Mouse (Mus musculus): ENCODE data around the gene Thsd4. TPM values are rescaled to one million over a fixed set of nuclear protein-coding genes. Genes with fewer than 3 reads are reported as not detected.

Gene Thsd4
- polyA plus RNA-seq, 1 experiment, result 1.3 TPM

- Histone ChIP-seq H3K79me2 (ENCODE audit: control insufficient read depth, insufficient read depth) (no peaks in the 10 kb centered on the region), H3ac (ENCODE audit: control insufficient read depth, insufficient read length, low read depth) (no peak overlapping the region), H3K4me3 (ENCODE audit: insufficient read depth, poor library complexity, severe bottlenecking) (no peak overlapping the region), H3K79me3 (ENCODE audit: low read depth) (no peaks in the 10 kb centered on the region), H3K27me3 (ENCODE audit: control insufficient read depth, insufficient read depth, insufficient read length) (no peaks in the 10 kb centered on the region), H3K36me3 (ENCODE audit: control insufficient read depth, insufficient read depth) (no peaks in the 10 kb centered on the region)
- TF ChIP-seq MYOG (IDR thresholded peaks at IDR 0.05; ENCODE audit: control insufficient read depth, extremely low read depth, insufficient read length) (no peak), CEBPB (IDR thresholded peaks at IDR 0.05; ENCODE audit: low read depth) (no peak), USF1 (IDR thresholded peaks at IDR 0.05; ENCODE audit: low read depth) (no peak), MYOD1 (IDR thresholded peaks at IDR 0.05; ENCODE audit: control insufficient read depth, insufficient read length, low read depth) (no peak), MAX (IDR thresholded peaks at IDR 0.05) (no peak), CTCF (IDR thresholded peaks at IDR 0.05; ENCODE audit: control insufficient read depth, insufficient read depth, insufficient read length) (no peak), FOSL1 (IDR thresholded peaks at IDR 0.05; ENCODE audit: insufficient read depth, low read length, poor library complexity, severe bottlenecking) (no peak)
Measured at GRCm38 (mm10) chr9:60236155-60236554, 285.7 kb downstream of the Thsd4 start.

- no peaks in the 10 kb centered on the region for H3K36me3 ChIP-seq (ENCODE audit: control insufficient read depth, insufficient read depth)
- no peak for TF ChIP-seq MYOG (IDR thresholded peaks at IDR 0.05; ENCODE audit: control insufficient read depth, extremely low read depth, insufficient read length)
- no peak for TF ChIP-seq CTCF (IDR thresholded peaks at IDR 0.05; ENCODE audit: control insufficient read depth, insufficient read depth, insufficient read length)
- TF ChIP-seq CEBPB (IDR thresholded peaks at IDR 0.05; ENCODE audit: low read depth), result no peak
- TF ChIP-seq MYOD1 (IDR thresholded peaks at IDR 0.05; ENCODE audit: control insufficient read depth, insufficient read length, low read depth), result no peak
- TF ChIP-seq MAX (IDR thresholded peaks at IDR 0.05), result no peak
- H3ac ChIP-seq (ENCODE audit: control insufficient read depth, insufficient read length, low read depth), result no peak overlapping the region
- no peaks in the 10 kb centered on the region for H3K79me2 ChIP-seq (ENCODE audit: control insufficient read depth, insufficient read depth)
- no peak overlapping the region for H3K4me3 ChIP-seq (ENCODE audit: insufficient read depth, poor library complexity, severe bottlenecking)
- no peaks in the 10 kb centered on the region for H3K79me3 ChIP-seq (ENCODE audit: low read depth)
- no peaks in the 10 kb centered on the region for H3K27me3 ChIP-seq (ENCODE audit: control insufficient read depth, insufficient read depth, insufficient read length)
Measured at GRCm38 (mm10) chr9:60234233-60235115, 287.4 kb downstream of the Thsd4 start.

GRCm38 (mm10) chr9:60231981-60232881, 289.6 kb downstream of the Thsd4 start:
- H3K27me3 ChIP-seq (ENCODE audit: control insufficient read depth, insufficient read depth, insufficient read length), result no peaks in the 10 kb centered on the region
- no peak for TF ChIP-seq MYOG (IDR thresholded peaks at IDR 0.05; ENCODE audit: control insufficient read depth, extremely low read depth, insufficient read length)
- no peak for TF ChIP-seq CEBPB (IDR thresholded peaks at IDR 0.05; ENCODE audit: low read depth)
- no peak for TF ChIP-seq USF1 (IDR thresholded peaks at IDR 0.05; ENCODE audit: low read depth)
- TF ChIP-seq MYOD1 (IDR thresholded peaks at IDR 0.05; ENCODE audit: control insufficient read depth, insufficient read length, low read depth), result no peak
- no peak for TF ChIP-seq CTCF (IDR thresholded peaks at IDR 0.05; ENCODE audit: control insufficient read depth, insufficient read depth, insufficient read length)
- no peak for TF ChIP-seq FOSL1 (IDR thresholded peaks at IDR 0.05; ENCODE audit: insufficient read depth, low read length, poor library complexity, severe bottlenecking)
- no peak for TF ChIP-seq MAX (IDR thresholded peaks at IDR 0.05)
- no peak overlapping the region for H3ac ChIP-seq (ENCODE audit: control insufficient read depth, insufficient read length, low read depth)
- no peaks in the 10 kb centered on the region for H3K36me3 ChIP-seq (ENCODE audit: control insufficient read depth, insufficient read depth)
- H3K79me2 ChIP-seq (ENCODE audit: control insufficient read depth, insufficient read depth), result no peaks in the 10 kb centered on the region
- H3K79me3 ChIP-seq (ENCODE audit: low read depth), result no peaks in the 10 kb centered on the region
- no peak overlapping the region for H3K4me3 ChIP-seq (ENCODE audit: insufficient read depth, poor library complexity, severe bottlenecking)

GRCm38 (mm10) chr9:60229496-60229895, 292.4 kb downstream of the Thsd4 start:
- H3ac ChIP-seq (ENCODE audit: control insufficient read depth, insufficient read length, low read depth), result no peak overlapping the region
- no peaks in the 10 kb centered on the region for H3K79me2 ChIP-seq (ENCODE audit: control insufficient read depth, insufficient read depth)
- no peak overlapping the region for H3K4me3 ChIP-seq (ENCODE audit: insufficient read depth, poor library complexity, severe bottlenecking)
- TF ChIP-seq MAX (IDR thresholded peaks at IDR 0.05) (no peak), MYOD1 (IDR thresholded peaks at IDR 0.05; ENCODE audit: control insufficient read depth, insufficient read length, low read depth) (no peak), CEBPB (IDR thresholded peaks at IDR 0.05; ENCODE audit: low read depth) (no peak), FOSL1 (IDR thresholded peaks at IDR 0.05; ENCODE audit: insufficient read depth, low read length, poor library complexity, severe bottlenecking) (no peak), MYOG (IDR thresholded peaks at IDR 0.05; ENCODE audit: control insufficient read depth, extremely low read depth, insufficient read length) (no peak), USF1 (IDR thresholded peaks at IDR 0.05; ENCODE audit: low read depth) (no peak), CTCF (IDR thresholded peaks at IDR 0.05; ENCODE audit: control insufficient read depth, insufficient read depth, insufficient read length) (no peak)
- H3K36me3 ChIP-seq (ENCODE audit: control insufficient read depth, insufficient read depth), result no peaks in the 10 kb centered on the region
- H3K27me3 ChIP-seq (ENCODE audit: control insufficient read depth, insufficient read depth, insufficient read length), result no peaks in the 10 kb centered on the region
- no peaks in the 10 kb centered on the region for H3K79me3 ChIP-seq (ENCODE audit: low read depth)

- Histone ChIP-seq H3K79me3 (ENCODE audit: low read depth) (no peaks in the 10 kb centered on the region), H3K36me3 (ENCODE audit: control insufficient read depth, insufficient read depth) (no peaks in the 10 kb centered on the region), H3K79me2 (ENCODE audit: control insufficient read depth, insufficient read depth) (no peaks in the 10 kb centered on the region), H3K4me3 (ENCODE audit: insufficient read depth, poor library complexity, severe bottlenecking) (no peak overlapping the region), H3ac (ENCODE audit: control insufficient read depth, insufficient read length, low read depth) (no peak overlapping the region), H3K27me3 (ENCODE audit: control insufficient read depth, insufficient read depth, insufficient read length) (no peaks in the 10 kb centered on the region)
- TF ChIP-seq CTCF (IDR thresholded peaks at IDR 0.05; ENCODE audit: control insufficient read depth, insufficient read depth, insufficient read length) (no peak), MYOG (IDR thresholded peaks at IDR 0.05; ENCODE audit: control insufficient read depth, extremely low read depth, insufficient read length) (no peak), CEBPB (IDR thresholded peaks at IDR 0.05; ENCODE audit: low read depth) (no peak), MYOD1 (IDR thresholded peaks at IDR 0.05; ENCODE audit: control insufficient read depth, insufficient read length, low read depth) (no peak), MAX (IDR thresholded peaks at IDR 0.05) (no peak), USF1 (IDR thresholded peaks at IDR 0.05; ENCODE audit: low read depth) (no peak), FOSL1 (IDR thresholded peaks at IDR 0.05; ENCODE audit: insufficient read depth, low read length, poor library complexity, severe bottlenecking) (no peak)
Measured at GRCm38 (mm10) chr9:60227727-60228126, 294.1 kb downstream of the Thsd4 start.
